Mouse (Mus musculus): ENCODE data around the gene Wwox. TPM values are rescaled to one million over a fixed set of nuclear protein-coding genes. Genes with fewer than 3 reads are reported as not detected.

Gene Wwox
- polyA plus RNA-seq, 2 experiments, result 2.5 to 2.6 TPM

- TF ChIP-seq CTCF (IDR thresholded peaks at IDR 0.05; ENCODE audit: low read depth), result no peak
- no peak for TF ChIP-seq EP300 (IDR thresholded peaks at IDR 0.05; ENCODE audit: low read depth)
- H3K4me1 ChIP-seq (replicated peaks; ENCODE audit: control insufficient read depth in 2 of 2, insufficient read depth in 2 of 2, low read length in 1 of 2), result peaks cover 3 to 11% of the 10 kb centered on the region in 2 experiments; a peak in 3 of 4 replicates
- no peak overlapping the region for H3K4me3 ChIP-seq (ENCODE audit: insufficient read depth in 1 of 2, low read depth in 2 of 2, low read length in 2 of 2)
- H3K27ac ChIP-seq, result no peak overlapping the region
- H3K9me3 ChIP-seq (ENCODE audit: control insufficient read depth, low read length), result no peaks in the 10 kb centered on the region
- no peak overlapping the region for H3K4me2 ChIP-seq (ENCODE audit: low read depth)
- H3K9ac ChIP-seq (replicated peaks), result no peak overlapping the region
- WGBS (ENCODE audit: insufficient replicate concordance), result 56% methylated on average over 10 of the region's 10 CpGs
- H3K36me3 ChIP-seq (replicated peaks; ENCODE audit: control insufficient read depth, insufficient read depth, low read depth), result no peaks in the 10 kb centered on the region
- ATAC-seq (ENCODE audit: insufficient read depth) (no peak), DNase-seq (ENCODE audit: low read depth in 3 of 3, low spot score in 3 of 3) (no peak)
- H3K27me3 ChIP-seq (ENCODE audit: control insufficient read depth, insufficient read depth, low read length), result no peaks in the 10 kb centered on the region
These were observed 714.6 kb downstream of the Wwox start for GRCm38 (mm10) chr8:115154096-115154495.

- no peaks in the 10 kb centered on the region for H3K36me3 ChIP-seq (replicated peaks; ENCODE audit: control insufficient read depth, insufficient read depth, low read depth)
- H3K4me2 ChIP-seq (ENCODE audit: low read depth), result no peak overlapping the region
- no peak for ATAC-seq (ENCODE audit: insufficient read depth)
- no peak overlapping the region for H3K9ac ChIP-seq (replicated peaks)
- H3K4me1 ChIP-seq (replicated peaks; ENCODE audit: control insufficient read depth in 2 of 2, insufficient read depth in 2 of 2, low read length in 1 of 2), result peaks cover 0 to 4% of the 10 kb centered on the region in 2 experiments; a peak in 2 of 4 replicates
- TF ChIP-seq EP300 (IDR thresholded peaks at IDR 0.05; ENCODE audit: low read depth) (no peak), CTCF (IDR thresholded peaks at IDR 0.05; ENCODE audit: low read depth) (no peak)
- H3K4me3 ChIP-seq (ENCODE audit: insufficient read depth in 1 of 2, low read depth in 2 of 2, low read length in 2 of 2), result no peak overlapping the region
- no peak for DNase-seq (ENCODE audit: low read depth in 3 of 3, low spot score in 3 of 3)
- no peaks in the 10 kb centered on the region for H3K27me3 ChIP-seq (ENCODE audit: control insufficient read depth, insufficient read depth, low read length)
- WGBS (ENCODE audit: insufficient replicate concordance), result 47% methylated on average over 8 of the region's 8 CpGs
- no peaks in the 10 kb centered on the region for H3K9me3 ChIP-seq (ENCODE audit: control insufficient read depth, low read length)
- no peak overlapping the region for H3K27ac ChIP-seq
These were observed 716.7 kb downstream of the Wwox start for GRCm38 (mm10) chr8:115156142-115156541.

- no peak overlapping the region for H3K4me3 ChIP-seq (ENCODE audit: insufficient read depth in 1 of 2, low read depth in 2 of 2, low read length in 2 of 2)
- 58% methylated on average over 12 of the region's 12 CpGs for WGBS (ENCODE audit: insufficient replicate concordance)
- no peak overlapping the region for H3K9ac ChIP-seq (replicated peaks)
- DNase-seq (ENCODE audit: low read depth in 3 of 3, low spot score in 3 of 3) (no peak), ATAC-seq (ENCODE audit: insufficient read depth) (no peak)
- no peaks in the 10 kb centered on the region for H3K27me3 ChIP-seq (ENCODE audit: control insufficient read depth, insufficient read depth, low read length)
- no peak for TF ChIP-seq CTCF (IDR thresholded peaks at IDR 0.05; ENCODE audit: low read depth)
- no peak for TF ChIP-seq EP300 (IDR thresholded peaks at IDR 0.05; ENCODE audit: low read depth)
- H3K9me3 ChIP-seq (ENCODE audit: control insufficient read depth, low read length), result no peaks in the 10 kb centered on the region
- no peaks in the 10 kb centered on the region for H3K36me3 ChIP-seq (replicated peaks; ENCODE audit: control insufficient read depth, insufficient read depth, low read depth)
- H3K4me2 ChIP-seq (ENCODE audit: low read depth), result no peak overlapping the region
- no peak overlapping the region for H3K27ac ChIP-seq
- H3K4me1 ChIP-seq (replicated peaks; ENCODE audit: control insufficient read depth in 2 of 2, insufficient read depth in 2 of 2, low read length in 1 of 2), result no peaks in the 10 kb centered on the region
These were observed 718.7 kb downstream of the Wwox start for GRCm38 (mm10) chr8:115157977-115158720.

GRCm38 (mm10) chr8:115158721-115159111, 719.3 kb downstream of the Wwox start:
- no peaks in the 10 kb centered on the region for H3K4me1 ChIP-seq (replicated peaks; ENCODE audit: control insufficient read depth in 2 of 2, insufficient read depth in 2 of 2, low read length in 1 of 2)
- no peaks in the 10 kb centered on the region for H3K36me3 ChIP-seq (replicated peaks; ENCODE audit: control insufficient read depth, insufficient read depth, low read depth)
- DNase-seq (ENCODE audit: low read depth in 3 of 3, low spot score in 3 of 3) (no peak), ATAC-seq (ENCODE audit: insufficient read depth) (no peak)
- H3K4me3 ChIP-seq (ENCODE audit: insufficient read depth in 1 of 2, low read depth in 2 of 2, low read length in 2 of 2), result no peak overlapping the region
- no peaks in the 10 kb centered on the region for H3K9me3 ChIP-seq (ENCODE audit: control insufficient read depth, low read length)
- H3K4me2 ChIP-seq (ENCODE audit: low read depth), result peak overlapping the region; percentile 56
- no peak overlapping the region for H3K27ac ChIP-seq
- H3K9ac ChIP-seq (replicated peaks), result no peak overlapping the region
- 17% methylated on average over 8 of the region's 8 CpGs for WGBS (ENCODE audit: insufficient replicate concordance)
- TF ChIP-seq CTCF (IDR thresholded peaks at IDR 0.05; ENCODE audit: low read depth) (no peak), EP300 (IDR thresholded peaks at IDR 0.05; ENCODE audit: low read depth) (no peak)
- no peaks in the 10 kb centered on the region for H3K27me3 ChIP-seq (ENCODE audit: control insufficient read depth, insufficient read depth, low read length)

GRCm38 (mm10) chr8:115159208-115159607, 719.8 kb downstream of the Wwox start:
- ATAC-seq (ENCODE audit: insufficient read depth) (no peak), DNase-seq (ENCODE audit: low read depth in 3 of 3, low spot score in 3 of 3) (no peak)
- no peak overlapping the region for H3K27ac ChIP-seq
- H3K27me3 ChIP-seq (ENCODE audit: control insufficient read depth, insufficient read depth, low read length), result no peaks in the 10 kb centered on the region
- 4% methylated on average over 18 of the region's 18 CpGs for WGBS (ENCODE audit: insufficient replicate concordance)
- H3K4me1 ChIP-seq (replicated peaks; ENCODE audit: control insufficient read depth in 2 of 2, insufficient read depth in 2 of 2, low read length in 1 of 2), result no peaks in the 10 kb centered on the region
- no peak for TF ChIP-seq CTCF (IDR thresholded peaks at IDR 0.05; ENCODE audit: low read depth)
- TF ChIP-seq EP300 (IDR thresholded peaks at IDR 0.05; ENCODE audit: low read depth), result no peak
- H3K9me3 ChIP-seq (ENCODE audit: control insufficient read depth, low read length), result no peaks in the 10 kb centered on the region
- H3K4me3 ChIP-seq (ENCODE audit: insufficient read depth in 1 of 2, low read depth in 2 of 2, low read length in 2 of 2), result no peak overlapping the region
- H3K36me3 ChIP-seq (replicated peaks; ENCODE audit: control insufficient read depth, insufficient read depth, low read depth), result no peaks in the 10 kb centered on the region
- peak overlapping the region; percentile 56 for H3K4me2 ChIP-seq (ENCODE audit: low read depth)
- H3K9ac ChIP-seq (replicated peaks), result no peak overlapping the region

Measured in liver, embryonic 14.5 days (tissue).